Mouse (Mus musculus) thymus, adult 2 months (tissue): Measurements from ENCODE around the gene Gatb.

Experiments
- CTCF ChIP-seq: fragments of 200-500 bp; IDR thresholded peaks from 2 replicates; pipeline ENCODE4 v1.5.1; 2012; ENCODE audit warnings: mild to moderate bottlenecking, control low read depth, low read length, moderate library complexity, borderline replicate concordance; ENCODE audit not compliant: control insufficient read depth, poor library complexity, insufficient read depth; ENCODE audit errors: extremely low read depth
- POLR2A ChIP-seq: fragments of 200-500 bp; IDR thresholded peaks from 2 replicates; pipeline ENCODE4 v1.6.1; 2012; ENCODE audit warnings: mild to moderate bottlenecking, low read length, control low read depth, moderate library complexity; ENCODE audit not compliant: control insufficient read depth, poor library complexity, insufficient read depth; ENCODE audit errors: extremely low read depth

GRCm38 (mm10) chr3:85677952-85678351, 104.0 kb downstream of the Gatb start:
- TF ChIP-seq POLR2A (no peak), CTCF (no peak)
